In genomic region chr16:35013501-35013900, GRCm38 (mm10) we compare ENCODE assay signal across 24 mouse cellular contexts. TPM values are rescaled to one million over a fixed set of nuclear protein-coding genes. Genes with fewer than 3 reads are reported as not detected.
DNase-seq lines count a peak whose midpoint lies in the region; ATAC-seq and TF ChIP-seq lines count a peak whose summit lies in the region.
"Had no signal": no experiment of that assay in that cellular context is flagged by ENCODE, and none has a peak within 500 bp of the region (broad histone marks: within the 10 kb centered on the region; RNA-seq: fewer than 3 reads in every experiment).

No protein-coding gene starts in this region.

- no peak overlapping the region for H3K4me2 ChIP-seq in forebrain, postnatal 0 days (ENCODE audit: low read depth)
- H3K4me2 ChIP-seq: embryonic facial prominence, embryonic 13.5 days; embryonic facial prominence, embryonic 15.5 days; forebrain, embryonic 12.5 days had no signal

- H3K9ac ChIP-seq in ES-Bruce4 (ENCODE audit: low read depth, poor library complexity, severe bottlenecking) (no peak overlapping the region), ES-E14 (ENCODE audit: insufficient read depth, low read depth, low read length, poor library complexity, severe bottlenecking) (peak overlapping the region; percentile 82; the same call in 1 of the 2 replicates)
- H3K9ac ChIP-seq in forebrain, postnatal 0 days, result no peak overlapping the region
- H3K9ac ChIP-seq: embryonic facial prominence, embryonic 13.5 days; embryonic facial prominence, embryonic 15.5 days; forebrain, embryonic 12.5 days had no signal

- TF ChIP-seq EP300 in ES-Bruce4 (IDR thresholded peaks at IDR 0.05; ENCODE audit: insufficient read depth, low read depth, low read length), result no peak

- H3K36me3 ChIP-seq in ES-Bruce4 (ENCODE audit: control insufficient read depth, insufficient read depth, low read length, poor library complexity, severe bottlenecking) (no peaks in the 10 kb centered on the region), ES-E14 (ENCODE audit: control insufficient read depth, insufficient read depth, low read length, poor library complexity, severe bottlenecking) (no peaks in the 10 kb centered on the region)
- no peaks in the 10 kb centered on the region for H3K36me3 ChIP-seq in forebrain, postnatal 0 days (ENCODE audit: insufficient read depth)
- H3K36me3 ChIP-seq: embryonic facial prominence, embryonic 13.5 days; embryonic facial prominence, embryonic 15.5 days; forebrain, embryonic 10.5 days; forebrain, embryonic 12.5 days had no signal

- DNase-seq in 3134 (ENCODE audit: extremely low read depth, insufficient read length, low spot score) (peak; percentile 15), ES-E14 (ENCODE audit: low read depth, low spot score) (no peak), ZHBTc4 (ENCODE audit: low read depth, low spot score) (peak; percentile 35)
- no peak for DNase-seq in adrenal gland, postnatal 4 days (ENCODE audit: low spot score in 2 of 2)
- no peak for DNase-seq in urinary bladder, postnatal 10 days (ENCODE audit: low spot score)
- no peak for DNase-seq in forebrain, postnatal 0 days
- DNase-seq in heart, adult 11 months, result no peak
- DNase-seq: adrenal gland, adult 2 months; adrenal gland, postnatal 14 days; adrenal gland, postnatal 36 days; cerebellum, adult 11 months; cerebellum, adult 18-20 months; cerebellum, adult 8-10 months; cerebellum, adult 9-11 months; cerebellum, postnatal 14 days; cerebellum, postnatal 36 days; embryo, embryonic 11 days had no signal

- 94% methylated on average over 2 of the region's 2 CpGs for WGBS in forebrain, postnatal 0 days

- ATAC-seq in forebrain, postnatal 0 days, result no peak
- ATAC-seq: forebrain, embryonic 14.5 days had no signal

- H3K9me3 ChIP-seq in ES-Bruce4 (replicated peaks; ENCODE audit: control insufficient read depth, insufficient read depth, low read length, poor library complexity, severe bottlenecking) (no peaks in the 10 kb centered on the region), ES-E14 (ENCODE audit: control insufficient read depth, insufficient read depth, low read depth, low read length) (no peaks in the 10 kb centered on the region)
- H3K9me3 ChIP-seq in forebrain, postnatal 0 days (ENCODE audit: low read length), result no peaks in the 10 kb centered on the region
- H3K9me3 ChIP-seq: embryonic facial prominence, embryonic 13.5 days; embryonic facial prominence, embryonic 15.5 days; forebrain, embryonic 10.5 days; forebrain, embryonic 12.5 days had no signal

- peak overlapping the region; percentile 88 for H3K4me3 ChIP-seq in ES-Bruce4 (ENCODE audit: low read depth, low read length)
- peak overlapping the region; percentile 72 to 88 for H3K4me3 ChIP-seq in ES-E14 (ENCODE audit: insufficient read depth in 1 of 2, low read depth in 1 of 2, low read length in 2 of 2, poor library complexity in 1 of 2, severe bottlenecking in 1 of 2)
- H3K4me3 ChIP-seq in forebrain, postnatal 0 days (ENCODE audit: low read depth, low read length), result no peak overlapping the region
- H3K4me3 ChIP-seq: embryonic facial prominence, embryonic 13.5 days; embryonic facial prominence, embryonic 15.5 days; erythroblast, embryonic 14.5 days; forebrain, embryonic 10.5 days; forebrain, embryonic 12.5 days had no signal

- H3K27ac ChIP-seq in ES-Bruce4 (ENCODE audit: insufficient read depth, low read length) (no peak overlapping the region), ES-E14 (ENCODE audit: insufficient read depth, low read depth, low read length, poor library complexity, severe bottlenecking) (peak overlapping the region; percentile 61; the same call in 1 of the 2 replicates)
- no peak overlapping the region for H3K27ac ChIP-seq in forebrain, postnatal 0 days (ENCODE audit: low read depth, low read length)
- H3K27ac ChIP-seq: embryonic facial prominence, embryonic 13.5 days; embryonic facial prominence, embryonic 15.5 days; forebrain, embryonic 10.5 days; forebrain, embryonic 12.5 days had no signal

- H3K4me1 ChIP-seq in ES-Bruce4 (ENCODE audit: control insufficient read depth, insufficient read depth, low read length) (no peaks in the 10 kb centered on the region), ES-E14 (ENCODE audit: control insufficient read depth in 2 of 2, insufficient read depth in 2 of 2, low read length in 2 of 2, poor library complexity in 1 of 2) (peaks cover 0 to 4% of the 10 kb centered on the region in 2 experiments; a peak in 1 of 4 replicates)
- H3K4me1 ChIP-seq in forebrain, postnatal 0 days (ENCODE audit: insufficient read depth), result no peaks in the 10 kb centered on the region
- H3K4me1 ChIP-seq: embryonic facial prominence, embryonic 13.5 days; embryonic facial prominence, embryonic 15.5 days; forebrain, embryonic 10.5 days; forebrain, embryonic 12.5 days had no signal

- TF ChIP-seq CTCF in ES-Bruce4 (IDR thresholded peaks at IDR 0.05; ENCODE audit: low read depth, low read length), result no peak
- no peak for TF ChIP-seq CTCF in forebrain, postnatal 0 days (IDR thresholded peaks at IDR 0.05; ENCODE audit: low read depth)

- H3K27me3 ChIP-seq in ES-Bruce4 (ENCODE audit: control insufficient read depth, insufficient read depth, low read length, poor library complexity, severe bottlenecking), result no peaks in the 10 kb centered on the region
- peaks cover 8% of the 10 kb centered on the region for H3K27me3 ChIP-seq in forebrain, postnatal 0 days (ENCODE audit: insufficient read depth, low read length)

- no peak for TF ChIP-seq POLR2A in ES-Bruce4 (IDR thresholded peaks at IDR 0.05; ENCODE audit: insufficient read depth, low read length)

- in situ Hi-C loops in ES-E14 (cut with MboI; ENCODE audit: low sequenced_read_pairs in 2 of 2, unreplicated experiment in 2 of 2), result no loop called here

TF ChIP-seq in ES-E14, 5 proteins besides CTCF, POLR2A, EP300 and RAD21:
- TF ChIP-seq ZC3H11A (IDR thresholded peaks at IDR 0.05; ENCODE audit: borderline replicate concordance, low read depth, low read length) (no peak), MAFK (IDR thresholded peaks at IDR 0.05; ENCODE audit: insufficient read depth, low read depth, low read length) (no peak), CHD2 (IDR thresholded peaks at IDR 0.05; ENCODE audit: low read depth, low read length) (no peak), ZNF384 (IDR thresholded peaks at IDR 0.05; ENCODE audit: low read depth, low read length) (no peak), HCFC1 (IDR thresholded peaks at IDR 0.05; ENCODE audit: borderline replicate concordance, insufficient read depth, low read length) (no peak)

RNA-seq across cellular contexts. Expression of gene Hacd2, which starts 8.7 kb away (rescaled TPM):
- 85.0 and 87.6 TPM in 2 replicates for polyA plus RNA-seq in ES-Bruce4 (2011; ENCODE audit: insufficient read depth, insufficient read length, low read depth, missing spikeins)
- total RNA-seq in ES-E14 (2012; rRNA removed), result 98.8 and 105 TPM in 2 replicates
- 10 to 100 TPM; 21.8 to 26.1 TPM for total RNA-seq in adrenal gland, postnatal 4 days (2021)
- total RNA-seq in forebrain, postnatal 0 days (2014; rRNA removed), result 13.5 and 13.9 TPM in 2 replicates
- 46.3 and 50.4 TPM in 2 replicates for polyA plus RNA-seq in forebrain, postnatal 0 days (2015; fragmentation: Nextera tagmentation; extraction: Ambion mirVana)

Comparison
In these comparisons a context has a peak if more than half of its experiments do, and no peak if none do; other contexts are left out.
1. DNase-seq: peak in 3134 (single experiment) and ZHBTc4 (single experiment); none in ES-E14 (single experiment), adrenal gland, postnatal 4 days (0 of 2), urinary bladder, postnatal 10 days (single experiment), forebrain, postnatal 0 days (single experiment) and heart, adult 11 months (single experiment).